Mouse (Mus musculus): ENCODE measurements around the gene F13a1. TPM values are rescaled to one million over a fixed set of nuclear protein-coding genes. Genes with fewer than 3 reads are reported as not detected.

F13a1 gene
- 0.60 and 0.73 TPM in 2 replicates for polyA plus RNA-seq (2012; rRNA removed)

GRCm38 (mm10) chr13:37050126-37050525, at the start of gene F13a1:
F13a1 (minus strand) TSS chr13:37050244.
- 52% methylated on average over 3 of the region's 3 CpGs for WGBS
- DNase-seq (ENCODE audit: low read depth, low spot score): no peak

- WGBS: 95% methylated on average over 1 of the region's 1 CpGs
- no peak for DNase-seq (ENCODE audit: low read depth, low spot score)
Measured at GRCm38 (mm10) chr13:37091620-37092019, 41.6 kb upstream of the F13a1 start.

DNA sequence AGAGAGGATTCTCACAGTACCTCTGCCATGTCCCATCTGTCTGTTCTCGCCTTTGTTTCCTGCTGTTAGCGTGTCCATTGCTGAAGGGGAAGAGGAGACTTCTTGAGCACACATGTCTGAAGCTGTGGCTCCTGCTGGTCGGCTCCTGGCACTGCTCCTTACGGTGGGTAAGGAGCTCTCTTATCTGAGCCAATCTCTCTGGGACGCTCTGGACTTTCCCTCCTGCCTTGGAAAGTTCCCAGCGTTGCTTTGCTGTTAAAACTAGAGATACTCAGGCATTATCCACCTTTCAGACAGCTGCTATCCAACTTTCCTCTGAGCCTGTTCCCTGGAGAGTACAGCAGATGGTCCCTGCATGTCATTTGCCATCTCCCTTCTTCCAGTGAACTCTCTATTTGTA, 39.1 kb upstream of the F13a1 start:
- 74% methylated on average over 6 of the region's 6 CpGs for WGBS
- no peak for DNase-seq (ENCODE audit: low read depth, low spot score)

- WGBS: 68% methylated on average over 13 of the region's 13 CpGs
- DNase-seq (ENCODE audit: low read depth, low spot score): no peak
Measured at GRCm38 (mm10) chr13:37081506-37082241, 31.6 kb upstream of the F13a1 start.

- no peak for DNase-seq (ENCODE audit: low read depth, low spot score)
- WGBS: 67% methylated on average over 3 of the region's 3 CpGs
Measured at GRCm38 (mm10) chr13:37071390-37071789, 21.3 kb upstream of the F13a1 start.

- 47% methylated on average over 4 of the region's 4 CpGs for WGBS
- DNase-seq (ENCODE audit: low read depth, low spot score): no peak
Measured at GRCm38 (mm10) chr13:37070824-37071223, 20.8 kb upstream of the F13a1 start.

- DNase-seq (ENCODE audit: low read depth, low spot score): no peak
- 74% methylated on average over 5 of the region's 5 CpGs for WGBS
Measured at GRCm38 (mm10) chr13:37060810-37061209, 10.8 kb upstream of the F13a1 start.

GRCm38 (mm10) chr13:37056662-37057061, 6.6 kb upstream of the F13a1 start:
- WGBS: 77% methylated on average over 7 of the region's 7 CpGs
- no peak for DNase-seq (ENCODE audit: low read depth, low spot score)

- WGBS: 68% methylated on average over 2 of the region's 2 CpGs
- DNase-seq (ENCODE audit: low read depth, low spot score): no peak
Measured at GRCm38 (mm10) chr13:37049631-37050030, 413 bp downstream of the F13a1 start.

- WGBS: 62% methylated on average over 6 of the region's 6 CpGs
- no peak for DNase-seq (ENCODE audit: low read depth, low spot score)
Measured at GRCm38 (mm10) chr13:37049018-37049417, 1.0 kb downstream of the F13a1 start.

DNA sequence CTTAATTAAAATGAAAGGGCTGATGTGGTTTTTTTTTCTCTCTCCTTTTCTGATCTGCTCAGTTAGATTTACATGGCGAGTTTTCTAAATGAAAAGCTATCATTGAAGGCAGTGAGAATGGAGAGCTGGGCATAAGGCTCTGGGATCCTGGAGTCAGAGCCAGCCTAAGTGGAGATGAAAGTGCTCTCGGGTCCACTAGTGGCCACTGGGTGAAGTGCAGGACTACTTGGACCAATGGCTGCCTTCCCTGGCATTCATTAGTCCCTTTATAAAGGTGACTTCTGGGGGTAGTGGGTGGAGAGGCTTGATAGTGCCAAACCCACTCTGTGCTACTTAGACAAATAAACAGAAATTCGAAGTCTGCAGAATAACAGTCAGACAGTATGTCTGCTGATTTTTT, 5.0 kb downstream of the F13a1 start:
- no peak for DNase-seq (ENCODE audit: low read depth, low spot score)
- WGBS: 78% methylated on average over 3 of the region's 3 CpGs

GRCm38 (mm10) chr13:37034745-37035144, 15.3 kb downstream of the F13a1 start:
- no peak for DNase-seq (ENCODE audit: low read depth, low spot score)
- 50% methylated on average over 3 of the region's 3 CpGs for WGBS

DNA sequence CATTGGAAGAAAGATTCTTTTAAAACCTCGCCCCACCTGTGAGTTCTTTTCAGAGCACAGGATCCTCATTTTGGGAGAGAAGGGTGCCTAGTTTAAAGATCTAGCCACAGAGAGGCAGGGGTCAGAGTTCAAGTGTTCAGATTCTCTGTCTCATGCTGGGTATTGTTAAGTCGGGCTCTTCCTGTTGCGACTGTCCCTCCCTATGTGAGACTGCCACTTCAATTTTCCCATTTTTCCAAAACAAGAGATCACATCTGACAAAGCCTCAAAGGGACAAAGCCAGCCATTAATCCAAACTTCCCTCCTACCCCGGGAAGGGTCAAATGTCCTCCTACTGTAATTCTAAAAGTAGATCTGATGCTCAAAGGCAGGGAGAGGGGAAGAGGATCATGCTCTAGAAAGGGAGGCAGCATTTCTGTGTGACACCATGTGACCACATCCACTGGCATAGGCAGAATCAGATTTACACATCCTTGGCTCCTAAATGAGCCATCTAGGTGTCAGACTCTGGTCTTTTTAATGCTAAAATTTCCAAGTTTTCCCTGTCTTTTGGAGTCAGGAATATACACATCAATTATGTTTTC, 24.0 kb downstream of the F13a1 start:
- no peak for DNase-seq (ENCODE audit: low read depth, low spot score)
- WGBS: 59% methylated on average over 4 of the region's 4 CpGs

GRCm38 (mm10) chr13:37021575-37021974, 28.5 kb downstream of the F13a1 start:
- no peak for DNase-seq (ENCODE audit: low read depth, low spot score)
- WGBS: 70% methylated on average over 2 of the region's 2 CpGs

DNA sequence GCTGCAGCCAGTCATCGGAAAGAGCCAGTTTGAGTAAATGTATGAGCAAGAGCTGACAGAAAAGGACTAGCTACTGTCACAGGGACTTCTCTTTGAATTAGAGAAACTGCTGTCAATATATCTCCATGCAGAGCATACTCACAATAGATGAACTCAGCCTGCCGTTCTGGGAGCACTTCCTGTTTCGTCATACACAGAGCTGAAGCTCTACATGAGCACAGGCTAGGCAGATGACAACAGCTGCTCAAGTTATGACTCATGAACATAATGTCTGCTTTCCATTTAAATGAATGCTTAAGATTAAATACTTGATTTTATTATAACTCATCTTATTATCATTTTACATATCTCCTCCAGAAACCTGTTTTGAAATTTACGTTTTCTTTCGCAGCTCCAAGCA, 39.3 kb downstream of the F13a1 start:
- DNase-seq (ENCODE audit: low read depth, low spot score): no peak
- 77% methylated on average over 5 of the region's 5 CpGs for WGBS

DNA sequence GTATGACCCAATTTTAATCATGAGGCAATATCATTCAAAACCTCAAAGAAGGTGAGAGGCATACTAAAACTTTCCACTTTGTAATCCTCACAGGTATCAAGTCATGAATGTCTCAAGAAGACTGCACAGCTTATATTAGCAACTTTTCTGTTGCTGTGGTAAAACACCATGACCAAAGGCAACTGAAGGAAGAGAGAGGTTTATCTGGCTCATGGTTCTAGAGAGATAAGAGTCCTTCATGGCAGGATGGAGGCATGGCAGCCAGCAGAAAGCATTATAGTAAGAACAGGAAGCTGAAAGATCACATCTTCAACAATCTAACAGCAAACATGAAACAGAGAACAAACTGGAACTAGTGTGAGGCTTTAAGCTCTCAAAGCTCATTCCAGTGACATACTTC, 43.8 kb downstream of the F13a1 start:
- no peak for DNase-seq (ENCODE audit: low read depth, low spot score)

DNA sequence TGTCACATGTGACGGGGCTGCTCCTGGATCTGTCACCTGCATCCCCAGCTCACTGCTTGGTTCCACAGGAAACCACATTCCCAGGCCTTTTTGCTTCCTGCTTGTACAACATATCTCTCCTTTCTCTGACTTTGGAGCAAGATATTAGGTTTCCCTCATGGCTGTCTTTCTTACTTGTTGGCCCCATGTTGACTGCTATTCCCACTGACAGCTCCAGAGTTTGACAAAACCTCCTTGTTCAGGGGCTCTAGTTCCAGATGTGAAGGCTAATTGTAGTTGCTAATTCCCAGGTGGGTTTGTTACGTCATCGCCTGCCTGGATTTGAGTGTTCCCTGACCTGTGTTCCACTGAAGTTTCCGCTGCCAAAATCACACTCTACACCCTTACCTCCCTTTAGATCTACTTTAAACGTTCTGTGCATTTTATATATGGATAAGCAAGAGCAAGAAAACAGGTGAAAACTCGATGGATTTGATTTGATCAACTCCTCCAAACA, 50.8 kb downstream of the F13a1 start:
- no peak for DNase-seq (ENCODE audit: low read depth, low spot score)
- 83% methylated on average over 6 of the region's 6 CpGs for WGBS

GRCm38 (mm10) chr13:36993593-36993992, 56.5 kb downstream of the F13a1 start:
- DNase-seq (ENCODE audit: low read depth, low spot score): no peak
- WGBS: 77% methylated on average over 5 of the region's 5 CpGs

- DNase-seq (ENCODE audit: low read depth, low spot score): no peak
Measured at GRCm38 (mm10) chr13:36988392-36988791, 61.7 kb downstream of the F13a1 start.

DNA sequence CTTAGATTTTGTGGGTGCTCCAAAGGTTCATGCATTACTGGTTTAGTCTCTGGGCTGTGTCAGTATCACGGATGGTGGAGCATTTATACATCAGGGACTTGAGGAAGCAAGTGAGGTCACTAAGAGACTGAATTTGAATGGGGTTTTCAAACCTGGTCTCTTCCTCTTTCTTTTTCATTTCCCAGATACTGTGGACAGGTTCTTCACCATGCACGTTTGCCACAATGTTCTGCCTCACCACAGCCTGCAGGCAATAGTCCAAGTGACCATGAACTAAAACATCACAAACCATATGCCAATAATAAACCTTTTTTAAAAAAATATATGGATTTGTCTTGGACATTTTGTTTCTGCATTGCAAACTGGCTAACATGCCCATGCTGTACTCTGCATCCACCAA, 77.0 kb downstream of the F13a1 start:
- WGBS: 72% methylated on average over 2 of the region's 2 CpGs
- DNase-seq (ENCODE audit: low read depth, low spot score): no peak

More at GRCm38 (mm10) chr13:36988392-36988791, 61.7 kb downstream of the F13a1 start:
- 40% methylated on average over 4 of the region's 4 CpGs for WGBS

DNA sequence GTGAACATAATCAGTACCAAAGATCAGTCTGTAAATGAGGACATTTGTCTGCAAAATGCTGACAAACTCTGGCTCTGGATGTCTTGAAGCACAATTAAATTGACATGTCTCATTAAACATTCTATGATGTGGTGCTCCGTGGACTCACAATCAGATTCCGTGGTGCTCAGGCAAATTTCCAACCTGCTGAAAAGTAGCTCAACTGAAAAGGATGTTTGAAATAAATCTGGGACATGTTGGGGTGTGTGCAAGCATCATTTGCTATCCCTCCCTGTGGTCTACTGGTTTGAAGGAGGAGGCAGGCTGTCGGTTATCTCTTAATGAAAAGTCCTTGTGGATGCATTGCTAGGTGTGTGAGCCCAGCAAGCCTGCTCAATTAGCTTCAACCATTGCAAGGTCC, 77.8 kb downstream of the F13a1 start:
- DNase-seq (ENCODE audit: low read depth, low spot score): no peak
- WGBS: 83% methylated on average over 3 of the region's 3 CpGs

All from large intestine, adult 2 months (tissue).